Mouse (Mus musculus) T-helper 17 cell (primary cell): ENCODE results near the gene Nek8.

Source experiments
- in situ Hi-C, 2 experiments: fragments of 300-600 bp; cut with MboI, MseI; formaldehyde crosslinking; loops; 1 replicate in 1 of 2; 2 replicates in 1 of 2; pipeline ENCODE4 v1.15.1; 2025; ENCODE audit warnings: high pct_unique_total_duplicates in 2 of 2

Nek8 gene

GRCm38 (mm10) chr11:78183884-78184514, 7.5 kb upstream of the Nek8 start:
- in situ Hi-C loops: no loop called here

- in situ Hi-C loops: no loop called here
Observed at GRCm38 (mm10) chr11:78182961-78183844, 6.7 kb upstream of the Nek8 start, which contains the start of gene Rpl23a. Gene Rpl23a (minus strand): TSS chr11:78183584.

GRCm38 (mm10) chr11:78182450-78182849, 6.0 kb upstream of the Nek8 start:
- in situ Hi-C loops: no loop called here

GRCm38 (mm10) chr11:78181830-78182357, 5.4 kb upstream of the Nek8 start:
- in situ Hi-C loops: no loop called here

GRCm38 (mm10) chr11:78180081-78180761, 3.7 kb upstream of the Nek8 start:
- in situ Hi-C loops: no loop called here

- in situ Hi-C loops: loop anchor here in 1 of 2 experiments (10.0 kb wide), 1 partner anchor 955 kb away; no protein-coding TSS in a partner anchor
Observed at GRCm38 (mm10) chr11:78179438-78179999, 3.0 kb upstream of the Nek8 start.

- in situ Hi-C loops: loop anchor here in 1 of 2 experiments (10.0 kb wide), 1 partner anchor 956 kb away; no protein-coding TSS in a partner anchor
Observed at GRCm38 (mm10) chr11:78178859-78179437, 2.5 kb upstream of the Nek8 start.

- in situ Hi-C loops: loop anchor here in 1 of 2 experiments (10.0 kb wide), 1 partner anchor 957 kb away; no protein-coding TSS in a partner anchor
Observed at GRCm38 (mm10) chr11:78177903-78178858, 1.7 kb upstream of the Nek8 start.

GRCm38 (mm10) chr11:78177437-78177836, 962 bp upstream of the Nek8 start:
- in situ Hi-C loops: loop anchor here in 1 of 2 experiments (10.0 kb wide), 1 partner anchor 957 kb away; no protein-coding TSS in a partner anchor

- in situ Hi-C loops: loop anchor here in 1 of 2 experiments (10.0 kb wide), 1 partner anchor 958 kb away; no protein-coding TSS in a partner anchor
Observed at GRCm38 (mm10) chr11:78176905-78177331, 443 bp upstream of the Nek8 start.

GRCm38 (mm10) chr11:78175771-78176401, 589 bp downstream of the Nek8 start:
- in situ Hi-C loops: loop anchor here in 1 of 2 experiments (10.0 kb wide), 1 partner anchor 959 kb away; no protein-coding TSS in a partner anchor

- in situ Hi-C loops: loop anchor here in 1 of 2 experiments (10.0 kb wide), 1 partner anchor 960 kb away; no protein-coding TSS in a partner anchor
Observed at GRCm38 (mm10) chr11:78174506-78174905, 2.0 kb downstream of the Nek8 start.

- in situ Hi-C loops: loop anchor here in 1 of 2 experiments (10.0 kb wide), 1 partner anchor 962 kb away; no protein-coding TSS in a partner anchor
Observed at GRCm38 (mm10) chr11:78172748-78173383, 3.6 kb downstream of the Nek8 start.

GRCm38 (mm10) chr11:78172034-78172747, 4.3 kb downstream of the Nek8 start:
- in situ Hi-C loops: loop anchor here in 1 of 2 experiments (10.0 kb wide), 1 partner anchor 963 kb away; no protein-coding TSS in a partner anchor

- in situ Hi-C loops: loop anchor here in 1 of 2 experiments (10.0 kb wide), 1 partner anchor 963 kb away; no protein-coding TSS in a partner anchor
Observed at GRCm38 (mm10) chr11:78171328-78171727, 5.1 kb downstream of the Nek8 start.

- in situ Hi-C loops: loop anchor here in 1 of 2 experiments (10.0 kb wide), 1 partner anchor 964 kb away; no protein-coding TSS in a partner anchor
Observed at GRCm38 (mm10) chr11:78170306-78170705, 6.2 kb downstream of the Nek8 start.
